Mouse (Mus musculus) heart, embryonic 12.5 days (tissue): ENCODE results near the gene Ssh3. TPM values are rescaled to one million over a fixed set of nuclear protein-coding genes. Genes with fewer than 3 reads are reported as not detected.
"Not testable (repeated sequence)": the region's sequence is repeated elsewhere in the genome, so short reads cannot be mapped to it uniquely, and the experiment has no call there.

Source experiments
- ATAC-seq: fragments of 200-750 bp; cut with Nextera tagmentation; 2 replicates; pipeline ENCODE4 v1.8.0; 2017; ENCODE audit warnings: moderate TSS enrichment, moderate library complexity; ENCODE audit not compliant: insufficient number of reproducible peaks, low FRiP score
- H3K27ac ChIP-seq: fragments of 300-500 bp; sonication (generic); 2 replicates; pipeline ENCODE4 v1.5.1; 2016; ENCODE audit warnings: mild to moderate bottlenecking, moderate library complexity; ENCODE audit not compliant: poor library complexity, severe bottlenecking
- H3K27me3 ChIP-seq: fragments of 300-500 bp; sonication (generic); replicated peaks from 2 replicates; pipeline ENCODE4 v1.6.1; 2016; ENCODE audit warnings: mild to moderate bottlenecking, moderate library complexity
- H3K36me3 ChIP-seq: fragments of 300-500 bp; sonication (generic); 2 replicates; pipeline ENCODE4 v1.6.1; 2016; ENCODE audit warnings: mild to moderate bottlenecking, moderate library complexity
- H3K4me1 ChIP-seq: fragments of 300-500 bp; sonication (generic); replicated peaks from 2 replicates; pipeline ENCODE4 v1.6.1; 2016; ENCODE audit warnings: mild to moderate bottlenecking
- H3K4me2 ChIP-seq: fragments of 300-500 bp; sonication (generic); 2 replicates; pipeline ENCODE4 v1.6.1; 2016; ENCODE audit warnings: mild to moderate bottlenecking, moderate library complexity
- H3K4me3 ChIP-seq: fragments of 300-500 bp; sonication (generic); 2 replicates; pipeline ENCODE4 v1.5.1; 2016; ENCODE audit warnings: mild to moderate bottlenecking
- H3K9ac ChIP-seq: fragments of 300-500 bp; sonication (generic); 2 replicates; pipeline ENCODE4 v1.6.1; 2016; ENCODE audit warnings: mild to moderate bottlenecking, moderate library complexity
- H3K9me3 ChIP-seq: fragments of 300-500 bp; sonication (generic); replicated peaks from 2 replicates; pipeline ENCODE4 v1.6.1; 2016; ENCODE audit warnings: mild to moderate bottlenecking, moderate library complexity
- WGBS: fragments of 180-500 bp; shearing (Covaris S2); methylation state at CpG from one replicate; pipeline ENCODE4 v1.1.7; 2016; 5-methylcytosine and 5-hydroxymethylcytosine counted together
- polyA plus RNA-seq: library from polyadenylated mRNA; unstranded; fragments of >200 nt; fragmentation: Nextera tagmentation; extraction: Ambion mirVana; gene quantifications from 2 replicates; pipeline ENCODE4 v1.2.1, GENCODE M21; 2016

Ssh3 gene
- polyA plus RNA-seq, 1 experiment from 2014 or later = 4.7 TPM

DNA sequence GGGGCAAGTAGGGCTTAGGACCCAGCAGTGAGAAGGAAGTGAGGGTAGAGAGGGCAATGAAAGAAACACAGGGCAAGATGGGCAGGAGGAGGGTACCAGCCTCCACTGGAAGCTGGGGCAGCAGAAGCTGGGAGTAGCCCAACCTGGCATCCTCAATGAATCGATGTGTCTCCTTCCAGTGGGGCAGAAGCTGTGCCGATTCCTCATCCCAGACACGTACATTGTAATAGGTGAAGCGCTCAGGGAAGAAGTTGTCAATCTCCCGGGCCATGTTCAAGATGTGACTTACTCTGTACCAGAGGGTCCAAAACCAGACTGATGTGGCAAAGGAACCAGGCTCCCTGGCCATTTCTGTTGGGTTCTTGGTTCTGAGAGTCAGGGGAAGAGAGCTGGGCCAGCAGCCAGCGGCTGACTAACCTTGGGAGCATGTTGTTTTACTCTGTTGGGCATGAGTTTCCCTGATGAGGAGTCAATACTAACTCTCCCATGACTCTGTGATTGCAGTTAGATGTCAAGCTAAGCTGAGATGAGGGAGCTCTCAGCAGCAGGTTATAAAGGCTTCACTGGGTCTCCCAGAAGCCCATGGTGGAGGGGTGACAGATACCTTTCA lies 4.7 kb downstream of the Ssh3 start:
- H3K27me3 ChIP-seq = peaks cover 28% of the 10 kb centered on the region
- H3K27ac ChIP-seq = no peak overlapping the region
- no peaks in the 10 kb centered on the region for H3K36me3 ChIP-seq
- no peak overlapping the region for H3K4me3 ChIP-seq
- WGBS = 85% methylated on average over 6 of the region's 6 CpGs
- H3K9ac ChIP-seq = no peak overlapping the region
- no peak overlapping the region for H3K4me2 ChIP-seq
- H3K4me1 ChIP-seq = peaks cover 8% of the 10 kb centered on the region
- ATAC-seq = no peak
- no peaks in the 10 kb centered on the region for H3K9me3 ChIP-seq

DNA sequence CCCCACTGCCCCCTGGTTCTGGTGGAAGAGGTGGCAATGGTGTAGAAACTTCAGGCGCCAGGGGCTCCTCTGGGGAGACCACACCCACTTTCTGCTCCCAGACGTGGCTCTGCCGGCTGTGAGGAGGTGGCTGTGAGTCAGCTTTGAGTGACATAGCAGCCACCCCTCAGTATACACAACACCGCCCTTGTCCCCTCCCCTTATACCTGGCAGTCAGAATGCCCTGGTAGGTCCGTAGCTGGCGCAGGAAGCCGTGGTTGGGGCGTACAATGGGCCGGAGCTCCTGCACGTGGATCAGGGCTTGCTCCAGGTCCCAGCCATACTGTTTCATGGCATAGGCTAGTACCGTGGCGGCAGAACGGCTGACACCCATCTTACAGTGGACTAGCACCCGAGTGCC lies 5.3 kb downstream of the Ssh3 start:
- H3K9me3 ChIP-seq = no peaks in the 10 kb centered on the region

DNA sequence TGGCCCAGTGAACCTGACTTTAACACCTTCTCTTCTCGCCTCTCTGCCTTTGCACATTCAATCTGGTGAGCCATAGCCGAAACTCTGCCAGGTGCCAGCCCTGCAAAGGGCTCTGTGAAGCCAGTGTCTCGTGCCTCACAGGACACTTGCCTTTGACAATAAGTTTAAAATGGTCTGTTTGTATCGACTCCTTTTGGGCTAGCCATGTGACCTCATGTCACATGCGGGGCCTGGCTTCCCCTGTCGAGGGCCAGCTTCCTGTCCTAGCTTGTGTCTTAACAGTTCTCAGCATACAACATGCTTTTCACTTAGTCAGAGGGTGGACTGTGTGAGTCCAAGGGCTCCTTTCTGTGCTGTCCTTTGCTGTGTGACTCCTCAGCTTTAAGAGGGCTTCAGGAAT lies 6.2 kb downstream of the Ssh3 start:
- H3K27me3 ChIP-seq = peaks cover 13% of the 10 kb centered on the region
- no peak for ATAC-seq
- H3K9ac ChIP-seq = no peak overlapping the region
- no peak overlapping the region for H3K4me2 ChIP-seq
- H3K4me1 ChIP-seq = peaks cover 4% of the 10 kb centered on the region; the same call in 1 of the 2 replicates
- no peak overlapping the region for H3K4me3 ChIP-seq
- 64% methylated on average over 6 of the region's 6 CpGs for WGBS
- H3K9me3 ChIP-seq = no peaks in the 10 kb centered on the region
- no peak overlapping the region for H3K27ac ChIP-seq
- no peaks in the 10 kb centered on the region for H3K36me3 ChIP-seq

More for the DNA sequence above, 5.3 kb downstream of the Ssh3 start:
- Histone ChIP-seq H3K27ac (no peak overlapping the region), H3K9ac (no peak overlapping the region), H3K4me1 (peaks cover 4% of the 10 kb centered on the region), H3K27me3 (peaks cover 23% of the 10 kb centered on the region), H3K4me3 (no peak overlapping the region), H3K4me2 (no peak overlapping the region), H3K36me3 (no peaks in the 10 kb centered on the region)
- no peak for ATAC-seq
- WGBS = 63% methylated on average over 14 of the region's 14 CpGs

DNA sequence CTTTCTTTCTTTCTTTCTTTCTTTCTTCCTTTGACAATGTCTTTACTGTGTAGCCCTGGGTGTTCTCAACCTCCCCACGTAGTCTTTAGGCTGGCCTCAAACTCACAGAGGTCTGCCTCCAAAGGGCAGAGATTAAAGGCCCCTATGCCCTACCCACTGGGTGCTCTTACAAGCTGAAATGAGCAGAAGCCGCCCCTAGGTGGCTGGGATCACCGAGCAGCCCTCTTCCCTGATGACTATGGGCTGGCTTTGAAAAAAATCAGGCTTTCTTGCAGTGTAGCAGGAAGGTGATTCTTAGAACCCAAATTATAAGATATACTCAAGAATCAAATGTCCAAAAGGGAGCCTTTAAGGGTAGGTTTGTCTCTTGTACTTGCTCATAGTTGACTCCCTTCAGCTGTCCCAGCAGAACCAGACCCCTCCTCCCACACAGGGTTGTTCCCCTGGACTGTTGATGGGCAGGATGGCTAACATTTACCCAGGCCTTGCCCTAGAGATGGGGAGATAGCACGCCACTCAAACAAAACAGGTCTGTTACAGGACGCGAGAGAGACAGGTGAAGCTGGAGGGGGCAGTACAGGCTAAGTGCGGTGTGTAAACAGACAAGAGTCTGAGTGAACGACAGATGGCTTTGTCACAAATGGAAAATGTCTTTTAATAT lies 7.8 kb downstream of the Ssh3 start:
- Histone ChIP-seq H3K27me3 (peaks cover under 1% of the 10 kb centered on the region), H3K4me2 (no peak overlapping the region), H3K4me3 (no peak overlapping the region), H3K9me3 (no peaks in the 10 kb centered on the region), H3K9ac (no peak overlapping the region), H3K36me3 (no peaks in the 10 kb centered on the region), H3K27ac (no peak overlapping the region), H3K4me1 (peaks cover 5% of the 10 kb centered on the region; the same call in 1 of the 2 replicates)
- WGBS = 57% methylated on average over 8 of the region's 8 CpGs
- ATAC-seq = no peak

DNA sequence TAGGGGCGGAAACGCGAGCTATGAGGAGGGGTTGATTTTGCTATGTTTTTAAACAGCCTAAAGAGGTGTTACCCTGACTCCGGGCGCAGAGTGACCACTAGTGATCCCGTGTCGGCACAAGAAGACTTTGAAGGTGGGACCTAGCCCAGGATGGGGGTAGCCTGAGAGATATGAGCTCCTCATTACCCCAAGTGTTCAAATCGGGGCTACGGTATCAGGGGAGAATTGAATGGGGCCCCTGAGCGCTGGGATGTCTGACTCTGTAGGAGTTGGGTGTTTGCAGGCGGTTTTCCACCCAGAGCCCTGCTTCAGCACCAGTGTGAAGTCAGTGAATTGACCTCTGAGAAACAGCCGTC lies 11.1 kb downstream of the Ssh3 start:
- Histone ChIP-seq H3K27me3 (no peaks in the 10 kb centered on the region), H3K4me3 (peak overlapping the region; percentile 67), H3K4me1 (peaks cover 12% of the 10 kb centered on the region; the same call in 1 of the 2 replicates), H3K9me3 (no peaks in the 10 kb centered on the region; the same call in 1 of the 2 replicates), H3K9ac (peak overlapping the region; percentile 58), H3K27ac (no peak overlapping the region; the same call in 1 of the 2 replicates), H3K36me3 (no peaks in the 10 kb centered on the region), H3K4me2 (peak overlapping the region; percentile 79)
- WGBS = 20% methylated on average over 12 of the region's 12 CpGs
- ATAC-seq = no peak

DNA sequence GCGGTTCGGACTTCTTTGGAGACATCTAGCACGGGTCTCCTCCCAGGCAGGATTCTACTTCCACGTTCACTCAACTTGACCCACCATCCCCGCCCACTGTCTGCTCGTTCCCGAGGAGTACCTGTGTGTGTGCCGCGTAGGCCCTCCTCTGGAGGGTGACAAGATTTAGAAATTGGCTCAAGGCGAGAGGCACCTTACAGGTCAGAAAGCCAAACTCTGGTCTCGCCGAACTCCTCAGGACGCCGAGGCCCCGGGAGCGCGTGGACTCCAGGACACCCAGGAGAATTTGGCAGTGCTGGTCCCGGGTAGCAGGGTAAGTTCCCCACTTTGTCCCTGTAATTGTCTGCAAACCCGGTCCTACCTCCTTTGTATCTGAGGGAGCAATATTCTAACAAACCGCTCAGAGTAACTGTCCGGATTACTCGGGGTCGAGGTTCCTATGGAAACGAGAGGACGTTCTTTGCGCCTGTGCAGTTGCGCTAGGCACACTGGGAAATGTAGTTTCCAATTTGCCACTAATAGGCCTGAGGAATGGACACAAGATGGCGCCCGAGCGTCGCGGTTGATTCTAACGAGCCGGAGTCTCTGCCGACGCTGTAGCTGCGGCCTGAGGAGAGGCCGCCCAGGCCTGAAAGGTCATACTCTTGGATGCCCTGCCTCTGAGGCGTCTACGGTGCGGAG lies 11.6 kb downstream of the Ssh3 start:
- under 1% methylated on average over 41 of the region's 41 CpGs for WGBS
- ATAC-seq = peak; percentile 89

DNA sequence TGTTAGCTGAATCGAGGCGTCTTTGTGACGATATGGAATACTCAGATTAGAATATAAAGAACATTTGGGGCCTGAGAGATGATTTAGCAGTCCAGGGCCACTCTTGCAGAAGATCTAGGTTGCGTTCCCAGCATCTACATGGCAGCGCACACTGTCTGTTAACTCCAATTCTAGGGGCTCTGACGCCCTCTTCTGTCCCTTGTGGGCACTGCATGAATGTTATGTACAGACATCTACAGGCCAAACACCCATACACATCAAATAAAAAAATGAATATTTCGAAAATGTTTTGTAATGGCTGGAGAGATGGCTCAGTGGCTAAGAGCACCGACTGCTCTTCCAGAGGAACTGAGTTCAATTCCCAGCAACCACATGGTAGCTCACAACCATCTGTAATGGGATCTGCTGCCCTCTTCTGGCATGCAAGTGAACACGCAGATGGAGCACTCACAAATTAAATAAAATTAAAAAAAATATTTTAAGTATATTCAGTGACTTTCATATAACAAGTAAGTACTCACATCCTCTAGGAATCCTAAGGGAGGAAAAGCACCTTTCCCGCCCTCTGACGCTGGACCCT lies 13.3 kb downstream of the Ssh3 start:
- 70% methylated on average over 11 of the region's 11 CpGs for WGBS
- Histone ChIP-seq H3K4me3 (no peak overlapping the region), H3K4me1 (peaks cover 12% of the 10 kb centered on the region; the same call in 1 of the 2 replicates), H3K4me2 (no peak overlapping the region), H3K9me3 (no peaks in the 10 kb centered on the region; the same call in 1 of the 2 replicates), H3K27ac (no peak overlapping the region), H3K27me3 (no peaks in the 10 kb centered on the region), H3K9ac (no peak overlapping the region), H3K36me3 (no peaks in the 10 kb centered on the region)
- ATAC-seq = no peak

More for the DNA sequence above, 11.6 kb downstream of the Ssh3 start:
- no peaks in the 10 kb centered on the region for H3K36me3 ChIP-seq
- H3K9me3 ChIP-seq = no peaks in the 10 kb centered on the region; the same call in 1 of the 2 replicates
- H3K4me3 ChIP-seq = peak overlapping the region; percentile 67
- H3K27me3 ChIP-seq = no peaks in the 10 kb centered on the region
- peaks cover 12% of the 10 kb centered on the region; the same call in 1 of the 2 replicates for H3K4me1 ChIP-seq
- H3K9ac ChIP-seq = peak overlapping the region; percentile 66
- H3K27ac ChIP-seq = no peak overlapping the region; the same call in 1 of the 2 replicates
- H3K4me2 ChIP-seq = peak overlapping the region; percentile 79

DNA sequence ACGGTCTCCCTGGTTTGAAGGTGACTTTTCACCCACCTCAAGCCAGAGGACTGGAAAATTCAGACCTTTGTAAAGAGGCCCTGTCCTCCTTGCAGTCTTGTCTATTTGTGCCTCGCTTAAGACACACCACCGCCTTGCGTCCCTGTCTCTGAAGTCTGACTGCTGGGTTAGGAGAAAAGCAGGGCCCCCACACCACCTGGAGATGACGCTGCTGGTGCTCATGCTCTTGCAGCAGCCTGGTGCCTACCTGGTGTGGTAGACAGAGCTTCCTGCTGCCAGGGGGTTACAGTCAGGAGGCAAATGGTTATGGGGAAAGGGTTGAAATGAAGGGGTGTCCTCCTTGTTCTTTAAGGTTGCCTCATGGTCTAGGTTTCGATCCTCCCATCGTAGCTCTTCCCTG lies 14.8 kb downstream of the Ssh3 start:
- no peaks in the 10 kb centered on the region; the same call in 1 of the 2 replicates for H3K9me3 ChIP-seq
- H3K4me1 ChIP-seq = peaks cover 12% of the 10 kb centered on the region; the same call in 1 of the 2 replicates
- no peak overlapping the region for H3K27ac ChIP-seq
- 74% methylated on average over 7 of the region's 7 CpGs for WGBS
- no peak overlapping the region for H3K4me3 ChIP-seq
- no peaks in the 10 kb centered on the region for H3K27me3 ChIP-seq
- H3K9ac ChIP-seq = no peak overlapping the region
- H3K36me3 ChIP-seq = no peaks in the 10 kb centered on the region
- ATAC-seq = no peak
- no peak overlapping the region for H3K4me2 ChIP-seq

DNA sequence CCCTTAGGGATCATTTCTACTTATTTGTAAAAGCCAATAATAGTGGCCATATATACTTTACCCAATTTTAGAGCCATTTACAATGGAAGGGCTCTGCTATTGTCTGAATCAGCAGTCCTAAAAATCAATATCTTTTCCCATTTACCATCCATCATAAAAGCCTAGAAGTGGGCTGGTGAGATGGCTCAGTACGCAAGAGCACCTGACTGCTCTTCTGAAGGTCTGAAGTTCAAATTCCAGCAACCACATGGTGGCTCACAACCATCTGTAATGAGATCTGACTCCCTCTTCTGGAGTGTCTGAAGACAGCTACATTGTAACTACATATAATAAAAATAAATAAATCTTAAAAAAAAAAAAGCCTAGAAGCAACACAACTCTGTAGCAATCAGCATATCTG lies 20.3 kb downstream of the Ssh3 start:
- H3K9me3 ChIP-seq, H3K36me3 ChIP-seq, H3K27me3 ChIP-seq, H3K27ac ChIP-seq, ATAC-seq, H3K9ac ChIP-seq, H3K4me1 ChIP-seq, H3K4me3 ChIP-seq, H3K4me2 ChIP-seq: not testable (repeated sequence)
- WGBS = 73% methylated on average over 1 of the region's 1 CpGs

DNA sequence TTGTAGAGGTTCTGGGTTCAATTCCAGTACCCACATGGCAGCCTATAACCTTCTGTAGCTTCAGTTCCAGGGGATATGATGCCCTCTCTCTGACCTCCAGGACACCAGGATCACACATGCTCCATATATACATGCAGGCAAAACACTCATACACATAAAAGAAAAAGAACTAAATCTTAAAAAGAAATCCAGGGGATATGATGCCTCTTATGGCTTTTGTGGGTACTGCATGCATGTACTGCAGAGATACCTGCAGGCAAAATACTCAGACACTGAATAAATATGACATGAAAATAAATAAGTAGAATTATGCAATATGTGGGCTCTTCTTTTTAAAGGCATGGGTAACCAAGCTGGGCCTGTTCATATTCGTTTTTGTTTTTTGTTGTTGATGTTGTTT lies 22.0 kb downstream of the Ssh3 start:
- Histone ChIP-seq H3K36me3 (no peaks in the 10 kb centered on the region), H3K9ac (no peak overlapping the region), H3K9me3 (0 out of 2 replicates have a peak, but pooled peaks cover 3% of the 10 kb centered on the region), H3K4me3 (no peak overlapping the region), H3K27me3 (peaks cover 3% of the 10 kb centered on the region; the same call in 1 of the 2 replicates), H3K4me2 (no peak overlapping the region), H3K27ac (no peak overlapping the region), H3K4me1 (no peaks in the 10 kb centered on the region)
- ATAC-seq = no peak
- 43% methylated on average over 1 of the region's 1 CpGs for WGBS

DNA sequence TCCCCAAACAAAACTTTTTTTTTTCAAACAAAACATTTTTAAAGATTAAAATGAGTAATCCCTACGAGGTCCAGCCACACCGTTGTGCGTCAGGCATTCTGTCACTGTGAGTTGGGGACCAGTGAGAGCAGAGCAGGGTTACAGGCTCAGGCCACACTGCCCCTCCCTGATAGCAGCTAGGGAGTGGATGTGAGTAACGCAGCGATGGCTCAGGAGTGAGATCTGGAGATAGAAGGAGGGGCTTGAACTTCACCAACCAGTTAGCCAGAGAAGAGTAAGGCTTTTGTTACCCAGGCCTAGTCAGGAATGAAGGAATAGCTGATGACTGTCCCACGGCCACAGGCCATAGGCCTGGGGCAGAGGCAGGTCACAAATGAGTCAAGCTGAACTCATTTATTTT lies 24.2 kb downstream of the Ssh3 start:
- 0 out of 2 replicates have a peak, but pooled peaks cover 3% of the 10 kb centered on the region for H3K9me3 ChIP-seq
- H3K4me1 ChIP-seq = no peaks in the 10 kb centered on the region
- H3K27me3 ChIP-seq = peaks cover 3% of the 10 kb centered on the region; the same call in 1 of the 2 replicates
- no peak overlapping the region for H3K9ac ChIP-seq
- H3K36me3 ChIP-seq = no peaks in the 10 kb centered on the region
- WGBS = 77% methylated on average over 6 of the region's 6 CpGs
- H3K27ac ChIP-seq = no peak overlapping the region
- H3K4me3 ChIP-seq = no peak overlapping the region
- H3K4me2 ChIP-seq = no peak overlapping the region
- ATAC-seq = no peak
